Mouse (Mus musculus): ENCODE data around the gene Ldlrap1. TPM values are rescaled to one million over a fixed set of nuclear protein-coding genes. Genes with fewer than 3 reads are reported as not detected.

The Ldlrap1 gene
- polyA plus RNA-seq, 1 experiment from 2014 or later: 18.0 TPM

GRCm38 (mm10) chr4:134769081-134769811, 1.4 kb upstream of the Ldlrap1 start:
- no peak overlapping the region for H3K4me2 ChIP-seq (replicated peaks; ENCODE audit: low read depth)
- no peak for TF ChIP-seq CTCF (IDR thresholded peaks at IDR 0.05; ENCODE audit: low read depth)
- no peaks in the 10 kb centered on the region for H3K4me1 ChIP-seq (replicated peaks; ENCODE audit: control insufficient read depth, insufficient read depth, low read length)
- H3K9me3 ChIP-seq (ENCODE audit: control insufficient read depth): no peaks in the 10 kb centered on the region
- no peak overlapping the region for H3K9ac ChIP-seq (ENCODE audit: low read depth, low read length)
- no peaks in the 10 kb centered on the region for H3K27me3 ChIP-seq (replicated peaks; ENCODE audit: control insufficient read depth, insufficient read depth, low read length)
- no peaks in the 10 kb centered on the region for H3K36me3 ChIP-seq (ENCODE audit: control insufficient read depth, insufficient read depth)
- no peak overlapping the region for H3K4me3 ChIP-seq (ENCODE audit: low read depth, low read length)
- no peak overlapping the region for H3K27ac ChIP-seq (ENCODE audit: low read depth, low read length)
- ATAC-seq: no peak
- WGBS: 72% methylated on average over 7 of the region's 7 CpGs

GRCm38 (mm10) chr4:134768226-134768888, 533 bp upstream of the Ldlrap1 start:
- Histone ChIP-seq H3K4me3 (ENCODE audit: low read depth, low read length) (peak overlapping the region; percentile 68), H3K27ac (ENCODE audit: low read depth, low read length) (no peak overlapping the region), H3K36me3 (ENCODE audit: control insufficient read depth, insufficient read depth) (no peaks in the 10 kb centered on the region), H3K9me3 (ENCODE audit: control insufficient read depth) (no peaks in the 10 kb centered on the region), H3K27me3 (replicated peaks; ENCODE audit: control insufficient read depth, insufficient read depth, low read length) (no peaks in the 10 kb centered on the region), H3K9ac (ENCODE audit: low read depth, low read length) (peak overlapping the region; percentile 82), H3K4me2 (replicated peaks; ENCODE audit: low read depth) (peak overlapping the region; percentile 98), H3K4me1 (replicated peaks; ENCODE audit: control insufficient read depth, insufficient read depth, low read length) (no peaks in the 10 kb centered on the region)
- whole genome bisulfite sequencing: 14% methylated on average over 21 of the region's 21 CpGs
- no peak for TF ChIP-seq CTCF (IDR thresholded peaks at IDR 0.05; ENCODE audit: low read depth)
- no peak for ATAC-seq

GRCm38 (mm10) chr4:134766904-134767425, 859 bp downstream of the Ldlrap1 start:
- peak; percentile 39 for TF ChIP-seq CTCF (IDR thresholded peaks at IDR 0.05; ENCODE audit: low read depth)
- H3K27ac ChIP-seq (ENCODE audit: low read depth, low read length): peak overlapping the region; percentile 68; the same call in 1 of the 2 replicates
- no peaks in the 10 kb centered on the region for H3K9me3 ChIP-seq (ENCODE audit: control insufficient read depth)
- peak overlapping the region; percentile 98 for H3K4me2 ChIP-seq (replicated peaks; ENCODE audit: low read depth)
- H3K27me3 ChIP-seq (replicated peaks; ENCODE audit: control insufficient read depth, insufficient read depth, low read length): no peaks in the 10 kb centered on the region
- 3% methylated on average over 22 of the region's 23 CpGs for WGBS
- ATAC-seq: peak; percentile 28; the same call in 1 of the 2 replicates
- peak overlapping the region; percentile 68 for H3K4me3 ChIP-seq (ENCODE audit: low read depth, low read length)
- H3K36me3 ChIP-seq (ENCODE audit: control insufficient read depth, insufficient read depth): no peaks in the 10 kb centered on the region
- peak overlapping the region; percentile 82 for H3K9ac ChIP-seq (ENCODE audit: low read depth, low read length)
- H3K4me1 ChIP-seq (replicated peaks; ENCODE audit: control insufficient read depth, insufficient read depth, low read length): 0 out of 2 replicates have a peak, but pooled peaks cover 2% of the 10 kb centered on the region

- no peak overlapping the region for H3K9ac ChIP-seq (ENCODE audit: low read depth, low read length)
- no peak for ATAC-seq
Observed at GRCm38 (mm10) chr4:134766277-134766676, 1.5 kb downstream of the Ldlrap1 start.

GRCm38 (mm10) chr4:134764333-134764732, 3.5 kb downstream of the Ldlrap1 start:
- H3K36me3 ChIP-seq (ENCODE audit: control insufficient read depth, insufficient read depth): no peaks in the 10 kb centered on the region
- 42% methylated on average over 3 of the region's 3 CpGs for WGBS
- no peak overlapping the region for H3K4me2 ChIP-seq (replicated peaks; ENCODE audit: low read depth)
- peaks cover 20% of the 10 kb centered on the region for H3K4me1 ChIP-seq (replicated peaks; ENCODE audit: control insufficient read depth, insufficient read depth, low read length)
- no peaks in the 10 kb centered on the region for H3K9me3 ChIP-seq (ENCODE audit: control insufficient read depth)
- no peak for TF ChIP-seq CTCF (IDR thresholded peaks at IDR 0.05; ENCODE audit: low read depth)
- no peak overlapping the region for H3K4me3 ChIP-seq (ENCODE audit: low read depth, low read length)
- no peaks in the 10 kb centered on the region for H3K27me3 ChIP-seq (replicated peaks; ENCODE audit: control insufficient read depth, insufficient read depth, low read length)
- H3K27ac ChIP-seq (ENCODE audit: low read depth, low read length): peak overlapping the region; percentile 11; the same call in 1 of the 2 replicates
- ATAC-seq: no peak
- H3K9ac ChIP-seq (ENCODE audit: low read depth, low read length): no peak overlapping the region

More at GRCm38 (mm10) chr4:134766277-134766676, 1.5 kb downstream of the Ldlrap1 start:
- Histone ChIP-seq H3K27me3 (replicated peaks; ENCODE audit: control insufficient read depth, insufficient read depth, low read length) (no peaks in the 10 kb centered on the region), H3K4me1 (replicated peaks; ENCODE audit: control insufficient read depth, insufficient read depth, low read length) (0 out of 2 replicates have a peak, but pooled peaks cover 2% of the 10 kb centered on the region), H3K9me3 (ENCODE audit: control insufficient read depth) (no peaks in the 10 kb centered on the region), H3K4me2 (replicated peaks; ENCODE audit: low read depth) (peak overlapping the region; percentile 98), H3K36me3 (ENCODE audit: control insufficient read depth, insufficient read depth) (no peaks in the 10 kb centered on the region), H3K4me3 (ENCODE audit: low read depth, low read length) (no peak overlapping the region; the same call in 1 of the 2 replicates), H3K27ac (ENCODE audit: low read depth, low read length) (no peak overlapping the region)
- WGBS: 75% methylated on average over 6 of the region's 6 CpGs
- no peak for TF ChIP-seq CTCF (IDR thresholded peaks at IDR 0.05; ENCODE audit: low read depth)

GRCm38 (mm10) chr4:134762360-134762759, 5.5 kb downstream of the Ldlrap1 start:
- 57% methylated on average over 6 of the region's 6 CpGs for WGBS

More at GRCm38 (mm10) chr4:134762360-134762759, 5.5 kb downstream of the Ldlrap1 start:
- Histone ChIP-seq H3K9ac (ENCODE audit: low read depth, low read length) (no peak overlapping the region), H3K27me3 (replicated peaks; ENCODE audit: control insufficient read depth, insufficient read depth, low read length) (no peaks in the 10 kb centered on the region), H3K4me3 (ENCODE audit: low read depth, low read length) (no peak overlapping the region), H3K4me1 (replicated peaks; ENCODE audit: control insufficient read depth, insufficient read depth, low read length) (peaks cover 20% of the 10 kb centered on the region), H3K27ac (ENCODE audit: low read depth, low read length) (no peak overlapping the region), H3K4me2 (replicated peaks; ENCODE audit: low read depth) (no peak overlapping the region), H3K9me3 (ENCODE audit: control insufficient read depth) (no peaks in the 10 kb centered on the region), H3K36me3 (ENCODE audit: control insufficient read depth, insufficient read depth) (no peaks in the 10 kb centered on the region)
- ATAC-seq: no peak
- TF ChIP-seq CTCF (IDR thresholded peaks at IDR 0.05; ENCODE audit: low read depth): no peak
